Mouse (Mus musculus) forebrain, embryonic 15.5 days (tissue): ENCODE data around the gene Plrg1. TPM values are rescaled to one million over a fixed set of nuclear protein-coding genes. Genes with fewer than 3 reads are reported as not detected.

Source experiments
- ATAC-seq: fragments of 200-750 bp; cut with Nextera tagmentation; replicated peaks from 2 replicates; pipeline ENCODE4 v1.8.0; 2017; ENCODE audit warnings: mild to moderate bottlenecking, moderate TSS enrichment, moderate library complexity
- H3K27ac ChIP-seq: fragments of 300-500 bp; sonication (generic); replicated peaks from 2 replicates; pipeline ENCODE4 v1.5.1; 2015; ENCODE audit warnings: mild to moderate bottlenecking, inconsistent platforms
- H3K27me3 ChIP-seq: fragments of 300-500 bp; sonication (generic); 2 replicates; pipeline ENCODE4 v1.6.1; 2015; ENCODE audit warnings: inconsistent platforms
- H3K36me3 ChIP-seq: fragments of 300-500 bp; sonication (generic); 2 replicates; pipeline ENCODE4 v1.6.1; 2015; ENCODE audit warnings: mild to moderate bottlenecking, inconsistent platforms
- H3K4me1 ChIP-seq: fragments of 300-500 bp; sonication (generic); 2 replicates; pipeline ENCODE4 v1.6.1; 2015; ENCODE audit warnings: inconsistent platforms
- H3K4me2 ChIP-seq: fragments of 300-500 bp; sonication (generic); replicated peaks from 2 replicates; pipeline ENCODE4 v1.6.1; 2015; ENCODE audit warnings: mild to moderate bottlenecking, inconsistent platforms
- H3K4me3 ChIP-seq: fragments of 300-500 bp; sonication (generic); 2 replicates; pipeline ENCODE4 v1.5.1; 2015; ENCODE audit warnings: mild to moderate bottlenecking, inconsistent platforms
- H3K9ac ChIP-seq: fragments of 300-500 bp; sonication (generic); replicated peaks from 2 replicates; pipeline ENCODE4 v1.6.1; 2015; ENCODE audit warnings: mild to moderate bottlenecking, inconsistent platforms
- H3K9me3 ChIP-seq: fragments of 300-500 bp; sonication (generic); 2 replicates; pipeline ENCODE4 v1.6.1; 2016; ENCODE audit warnings: inconsistent platforms
- WGBS: fragments of 180-500 bp; shearing (Covaris S2); methylation state at CpG from one replicate; pipeline ENCODE4 v1.1.7; 2015; ENCODE audit warnings: mixed read lengths; 5-methylcytosine and 5-hydroxymethylcytosine counted together
- polyA plus RNA-seq: library from polyadenylated mRNA; unstranded; fragments of >200 nt; fragmentation: Nextera tagmentation; extraction: Ambion mirVana; gene quantifications from 2 replicates; pipeline ENCODE4 v1.2.1, GENCODE M21; 2015

The Plrg1 gene
- polyA plus RNA-seq, 1 experiment from 2014 or later = 118 TPM

DNA sequence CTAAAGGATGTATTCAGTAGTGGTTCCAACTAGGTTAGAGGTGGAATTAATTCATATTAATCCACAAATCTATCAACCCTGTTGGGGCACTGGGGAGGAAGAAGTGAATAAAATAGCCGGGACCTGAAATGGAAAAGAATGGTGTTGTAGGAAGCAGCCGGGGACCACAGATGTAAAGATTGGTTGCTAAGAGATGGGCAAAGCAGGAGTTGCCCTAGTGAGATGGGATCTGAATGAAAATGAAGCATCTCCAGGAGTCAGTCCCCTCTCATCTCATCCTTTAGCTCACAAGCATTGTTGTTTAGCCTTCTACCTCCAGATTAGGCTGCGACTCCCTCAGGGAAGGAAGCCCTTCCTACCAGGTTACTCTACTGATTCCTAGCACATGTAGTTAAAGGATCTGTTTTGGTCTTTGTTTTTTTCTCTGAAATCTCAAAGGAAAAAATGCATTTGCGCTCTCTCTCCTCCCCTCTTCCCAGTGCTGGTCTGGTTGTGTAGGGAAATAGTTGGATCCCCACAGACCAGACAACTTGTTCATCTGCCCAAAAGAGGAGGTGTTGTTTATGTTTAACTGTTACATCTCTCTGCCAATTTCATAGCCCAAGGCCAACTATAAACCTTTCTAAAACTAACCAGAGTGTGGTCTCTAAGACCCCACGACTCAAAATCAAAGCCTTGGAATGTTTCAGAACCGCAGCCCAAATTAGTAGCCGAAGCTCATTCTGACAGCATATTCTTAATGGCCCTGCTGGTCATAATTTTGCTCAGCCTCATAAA is 56.4 kb downstream of the Plrg1 start:
- Histone ChIP-seq H3K36me3 (no peaks in the 10 kb centered on the region), H3K4me1 (peaks cover 8% of the 10 kb centered on the region), H3K9me3 (no peaks in the 10 kb centered on the region), H3K9ac (no peak overlapping the region), H3K4me3 (no peak overlapping the region), H3K27ac (no peak overlapping the region), H3K27me3 (no peaks in the 10 kb centered on the region), H3K4me2 (no peak overlapping the region)
- whole genome bisulfite sequencing = 48% methylated on average over 7 of the region's 7 CpGs
- ATAC-seq = no peak

DNA sequence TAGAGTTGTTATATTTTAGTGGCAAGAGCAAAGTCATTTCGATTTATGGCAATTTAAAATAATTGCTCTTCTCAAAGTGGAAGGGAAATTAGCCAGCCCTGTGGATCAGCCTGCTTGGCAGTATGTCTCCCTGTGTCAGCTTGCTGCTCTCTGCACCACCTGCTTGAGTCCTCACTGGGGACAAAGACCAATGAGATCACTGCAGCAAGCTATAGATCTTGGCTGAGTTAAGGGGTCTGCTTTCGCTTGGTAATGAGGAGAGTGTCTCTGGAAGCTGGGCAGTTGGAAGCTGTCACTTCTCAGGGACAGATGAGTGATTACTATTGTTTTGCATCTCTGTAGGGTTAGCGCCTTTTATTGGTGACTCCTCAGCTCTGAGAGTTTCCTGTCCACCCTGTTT is 57.5 kb downstream of the Plrg1 start:
- Histone ChIP-seq H3K27ac (no peak overlapping the region), H3K4me2 (no peak overlapping the region), H3K9ac (no peak overlapping the region), H3K27me3 (no peaks in the 10 kb centered on the region), H3K36me3 (no peaks in the 10 kb centered on the region), H3K9me3 (no peaks in the 10 kb centered on the region), H3K4me3 (no peak overlapping the region), H3K4me1 (peaks cover 8% of the 10 kb centered on the region)
- WGBS = 16% methylated on average over 3 of the region's 3 CpGs
- ATAC-seq = peak; percentile 59

DNA sequence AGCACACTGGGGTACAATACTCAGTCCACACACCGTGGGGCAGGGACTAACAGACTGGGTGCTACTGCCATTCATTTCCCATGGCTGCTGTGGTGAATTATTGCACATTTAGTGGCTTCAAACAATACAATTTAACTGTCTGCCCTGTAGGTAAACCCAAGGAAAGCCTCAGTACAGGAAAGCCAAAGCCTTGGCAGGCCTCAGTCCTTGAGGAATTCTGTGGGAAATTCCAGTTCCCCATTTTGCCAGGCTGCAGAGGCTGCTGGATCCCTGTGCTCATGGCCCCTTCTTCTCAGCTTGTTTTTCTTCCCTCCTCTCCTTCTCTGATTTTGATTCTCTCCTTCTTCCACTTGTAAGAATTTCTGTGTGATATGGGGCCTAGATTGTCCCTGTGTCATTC is 59.6 kb downstream of the Plrg1 start:
- H3K36me3 ChIP-seq = no peaks in the 10 kb centered on the region
- no peak for ATAC-seq
- no peaks in the 10 kb centered on the region for H3K27me3 ChIP-seq
- no peak overlapping the region for H3K4me2 ChIP-seq
- H3K9me3 ChIP-seq = no peaks in the 10 kb centered on the region
- peaks cover 8% of the 10 kb centered on the region for H3K4me1 ChIP-seq
- H3K9ac ChIP-seq = no peak overlapping the region
- H3K27ac ChIP-seq = no peak overlapping the region
- no peak overlapping the region for H3K4me3 ChIP-seq
- WGBS = 78% methylated on average over 1 of the region's 1 CpGs

DNA sequence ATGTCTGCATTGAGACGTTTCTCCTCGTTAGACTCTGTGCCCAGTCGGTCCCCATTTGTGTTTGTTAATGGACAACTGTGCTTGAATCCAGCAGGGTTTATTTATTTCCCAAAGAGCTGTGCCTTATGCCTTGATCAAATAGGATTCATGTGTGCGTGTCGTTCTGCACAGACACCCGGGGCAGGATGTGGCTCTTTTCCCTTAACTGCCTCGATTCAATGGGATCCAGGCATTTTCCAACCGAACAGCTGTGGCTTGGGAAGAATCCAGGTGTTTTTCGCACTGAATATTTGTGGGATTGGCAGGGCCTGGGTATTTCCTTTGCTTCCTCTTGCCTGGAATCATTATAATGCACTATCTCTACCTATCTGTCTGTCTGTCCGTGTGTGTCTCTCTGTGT is 62.3 kb downstream of the Plrg1 start:
- Histone ChIP-seq H3K9ac (no peak overlapping the region), H3K27me3 (no peaks in the 10 kb centered on the region), H3K4me1 (peaks cover 6% of the 10 kb centered on the region), H3K9me3 (no peaks in the 10 kb centered on the region), H3K4me2 (no peak overlapping the region), H3K36me3 (no peaks in the 10 kb centered on the region), H3K4me3 (no peak overlapping the region), H3K27ac (no peak overlapping the region)
- WGBS = 56% methylated on average over 10 of the region's 10 CpGs
- ATAC-seq = no peak

Other genes with a start within 250 kb of the Plrg1 start
- gene Rbm46, start 179.0 kb upstream of the Plrg1 start, polyA plus RNA-seq = 0.52 and 0.99 TPM in 2 replicates
- 0.06 and 0.13 TPM in 2 replicates for gene Lrat, start 151.5 kb upstream of the Plrg1 start, polyA plus RNA-seq
- gene Fgg, start 47.8 kb upstream of the Plrg1 start, polyA plus RNA-seq = 2.9 TPM in 1 of 2 replicates, not detected in the other
- gene Fga, start 29.4 kb upstream of the Plrg1 start, polyA plus RNA-seq = 0.79 TPM in 1 of 2 replicates, not detected in the other
- 0.27 TPM in 1 of 2 replicates, not detected in the other for gene Fgb, start 5.7 kb upstream of the Plrg1 start, polyA plus RNA-seq
- gene Dchs2, start 72.4 kb downstream of the Plrg1 start, polyA plus RNA-seq = 0.42 and 0.52 TPM in 2 replicates